Mouse (Mus musculus) forebrain, embryonic 10.5 days (tissue): Measurements from ENCODE around the gene 2810408A11Rik. TPM values are rescaled to one million over a fixed set of nuclear protein-coding genes. Genes with fewer than 3 reads are reported as not detected.
"Not testable (repeated sequence)": the region's sequence is repeated elsewhere in the genome, so short reads cannot be mapped to it uniquely, and the experiment has no call there.

Source experiments
- DNase-seq: peaks from one replicate; pipeline ENCODE4 v3.0.0-alpha.2; 2017; ENCODE audit warnings: low spot score; ENCODE audit errors: extremely low spot score
- H3K27ac ChIP-seq: fragments of 300-500 bp; sonication (generic); 2 replicates; pipeline ENCODE4 v1.5.1; 2016; ENCODE audit warnings: mild to moderate bottlenecking
- H3K27me3 ChIP-seq: fragments of 300-500 bp; sonication (generic); 2 replicates; pipeline ENCODE4 v1.6.1; 2016; ENCODE audit warnings: mild to moderate bottlenecking; ENCODE audit not compliant: poor library complexity, severe bottlenecking
- H3K36me3 ChIP-seq: fragments of 300-500 bp; sonication (generic); replicated peaks from 2 replicates; pipeline ENCODE4 v1.6.1; 2016; ENCODE audit warnings: mild to moderate bottlenecking, moderate library complexity
- H3K4me1 ChIP-seq: fragments of 300-500 bp; sonication (generic); 2 replicates; pipeline ENCODE4 v1.6.1; 2016
- H3K4me3 ChIP-seq: fragments of 300-500 bp; sonication (generic); 2 replicates; pipeline ENCODE4 v1.5.1; 2016; ENCODE audit warnings: mild to moderate bottlenecking, moderate library complexity
- H3K9me3 ChIP-seq: fragments of 300-500 bp; sonication (generic); 2 replicates; pipeline ENCODE4 v1.6.1; 2016; ENCODE audit warnings: mild to moderate bottlenecking, moderate library complexity
- WGBS: fragments of 180-500 bp; shearing (Covaris S2); methylation state at CpG from one replicate; pipeline ENCODE4 v1.1.7; 2016; 5-methylcytosine and 5-hydroxymethylcytosine counted together
- polyA plus RNA-seq: library from polyadenylated mRNA; unstranded; fragments of >200 nt; fragmentation: Nextera tagmentation; extraction: Ambion mirVana; gene quantifications from 2 replicates; pipeline ENCODE4 v1.2.1, GENCODE M21; 2016

Gene 2810408A11Rik
- polyA plus RNA-seq, 1 experiment from 2014 or later = 11.9 TPM

DNA sequence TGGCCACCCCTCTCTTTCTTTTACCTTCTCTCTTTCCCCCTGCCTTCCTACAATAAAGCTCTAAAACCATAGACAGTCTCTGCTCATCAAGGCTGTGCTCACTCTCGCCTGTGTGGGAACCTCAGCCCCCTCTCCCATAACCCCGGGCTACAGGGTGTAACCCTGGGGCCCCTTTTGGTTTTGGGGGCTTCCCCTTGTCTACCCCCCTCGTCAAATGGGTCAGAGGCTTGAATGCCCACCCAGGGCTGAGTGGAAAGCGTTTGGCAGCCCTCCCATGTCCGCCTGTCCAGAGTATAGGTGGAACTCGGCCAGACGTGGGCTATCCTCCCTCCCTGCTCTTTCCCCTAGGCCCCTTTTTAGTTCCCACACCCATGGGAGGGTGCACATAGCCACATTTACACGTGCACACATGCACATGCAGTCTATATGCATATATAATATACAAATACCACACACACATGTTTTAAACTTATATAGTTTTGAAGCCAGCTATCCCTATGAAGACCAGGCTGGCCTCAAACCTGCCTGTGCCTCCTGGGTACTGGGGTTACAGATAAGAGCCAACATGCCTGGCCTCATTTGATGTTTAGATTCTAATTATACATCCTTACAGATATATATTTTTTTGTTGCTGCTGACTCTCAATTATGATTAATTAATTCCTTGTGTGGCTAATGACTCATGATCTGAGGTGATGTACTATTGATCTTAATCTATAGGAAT, 36.5 kb downstream of the 2810408A11Rik start:
- peaks cover 3% of the 10 kb centered on the region; the same call in 1 of the 2 replicates for H3K4me1 ChIP-seq
- H3K4me3 ChIP-seq = no peak overlapping the region
- no peaks in the 10 kb centered on the region for H3K9me3 ChIP-seq
- 65% methylated on average over 8 of the region's 8 CpGs for WGBS
- DNase-seq = no peak
- no peaks in the 10 kb centered on the region for H3K36me3 ChIP-seq
- peak overlapping the region; percentile 3; the same call in 1 of the 2 replicates for H3K27ac ChIP-seq
- peaks cover 11% of the 10 kb centered on the region for H3K27me3 ChIP-seq

DNA sequence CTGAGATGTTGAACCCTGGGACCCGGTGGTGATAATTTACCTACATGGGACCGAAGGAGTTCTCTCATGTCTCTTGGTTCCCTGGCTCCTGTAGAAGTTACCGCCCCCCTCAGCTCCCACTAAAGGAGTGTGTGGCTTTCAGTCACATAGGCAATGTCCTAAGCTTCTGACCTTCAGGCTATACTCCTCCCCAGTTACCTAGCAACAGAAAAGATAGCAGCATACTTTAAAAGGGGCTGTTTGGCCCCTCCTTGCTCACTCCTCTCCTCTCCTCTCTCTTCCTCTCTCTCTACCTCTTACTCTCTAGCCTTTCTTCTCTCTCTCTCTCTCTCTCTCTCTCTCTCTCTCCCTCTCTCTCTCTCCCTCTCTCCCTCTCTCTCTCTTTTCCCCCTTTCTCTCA, 37.1 kb downstream of the 2810408A11Rik start:
- H3K36me3 ChIP-seq, H3K9me3 ChIP-seq, DNase-seq, H3K27ac ChIP-seq, H3K4me1 ChIP-seq, H3K4me3 ChIP-seq: not testable (repeated sequence)
- H3K27me3 ChIP-seq = peaks cover 17% of the 10 kb centered on the region
- 85% methylated on average over 3 of the region's 3 CpGs for WGBS

DNA sequence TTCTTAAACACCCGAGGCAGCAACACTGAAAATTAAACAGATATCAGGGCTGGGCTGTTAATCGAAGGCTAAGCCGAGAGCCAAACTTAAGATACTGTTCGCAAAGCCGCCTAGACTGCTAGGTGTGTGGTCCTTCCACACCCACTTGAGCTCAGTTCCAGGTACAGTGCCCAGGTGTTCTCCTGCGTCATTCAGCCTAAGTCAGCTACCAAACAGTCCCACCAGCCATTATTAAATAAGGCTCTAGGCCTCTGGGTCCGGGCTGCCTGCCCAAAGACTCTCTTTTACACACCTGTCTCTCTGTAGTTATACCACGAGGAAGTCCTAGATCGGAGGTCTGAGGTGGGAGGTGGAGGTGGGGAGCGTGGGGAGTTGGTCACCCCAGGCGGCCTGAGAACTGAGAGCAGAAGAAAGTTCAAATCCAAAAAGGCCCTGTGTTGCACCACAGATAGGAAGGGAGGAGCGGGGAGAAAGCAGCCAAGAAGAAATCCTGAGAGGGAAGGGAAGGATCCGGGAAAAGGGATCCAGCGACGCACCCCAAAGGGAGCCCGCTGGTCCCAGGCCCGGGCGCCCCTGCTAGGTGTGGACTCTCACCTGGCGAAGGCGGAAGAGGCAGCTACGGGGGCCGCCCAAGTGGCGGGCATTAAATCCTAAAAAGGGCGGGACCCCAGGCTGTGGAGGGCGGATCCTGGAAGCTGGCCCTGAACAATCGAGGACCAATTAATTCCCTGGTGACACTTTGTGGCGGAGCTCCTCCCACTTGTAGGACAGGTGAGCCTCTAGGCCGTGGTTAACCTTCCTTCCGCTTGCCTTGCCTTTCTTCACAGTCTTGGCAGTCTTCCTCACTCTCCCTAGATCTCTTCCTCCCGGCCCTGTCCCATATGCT, 42.4 kb downstream of the 2810408A11Rik start, which contains the start of gene Tnk1:
Gene Tnk1 (minus strand): TSS at position 618 of the 886 bp plus-strand sequence.
- H3K4me3 ChIP-seq = peak within 1 kb of the TSS; percentile 33
- H3K27me3 ChIP-seq = peaks cover 50% of the 10 kb centered on the region
- H3K9me3 ChIP-seq = no peaks in the 10 kb centered on the region
- no peaks in the 10 kb centered on the region for H3K36me3 ChIP-seq
- H3K4me1 ChIP-seq = peaks cover 26% of the 10 kb centered on the region
- peak within 1 kb of the TSS; percentile 35; the same call in 1 of the 2 replicates for H3K27ac ChIP-seq
- 17% methylated on average over 30 of the region's 30 CpGs for WGBS
- DNase-seq = no peak

DNA sequence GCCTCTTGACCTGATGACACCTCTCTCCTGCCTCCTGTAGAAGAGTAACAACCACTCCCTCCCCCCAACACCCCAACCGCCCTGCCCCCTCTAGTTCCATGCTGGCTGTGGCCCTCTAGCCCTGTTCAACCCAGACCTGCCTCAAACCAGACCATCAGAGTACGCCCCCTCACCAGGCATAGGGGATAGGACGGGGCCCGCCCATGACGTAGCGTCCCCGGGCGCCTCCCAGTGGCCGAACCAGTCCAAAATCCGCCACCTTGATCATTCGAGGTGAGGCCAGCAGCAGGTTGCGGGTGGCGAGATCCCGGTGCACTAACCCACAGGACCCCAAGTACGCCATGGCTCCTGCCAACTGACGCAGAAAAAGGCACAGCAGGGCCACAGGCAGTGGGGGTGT, 45.4 kb downstream of the 2810408A11Rik start:
- 21% methylated on average over 16 of the region's 16 CpGs for WGBS
- Histone ChIP-seq H3K27me3 (peaks cover 49% of the 10 kb centered on the region), H3K4me3 (peak overlapping the region; percentile 23), H3K36me3 (peaks cover 26% of the 10 kb centered on the region), H3K9me3 (no peaks in the 10 kb centered on the region), H3K4me1 (peaks cover 37% of the 10 kb centered on the region), H3K27ac (peak overlapping the region; percentile 72)
- peak; percentile 66 for DNase-seq

DNA sequence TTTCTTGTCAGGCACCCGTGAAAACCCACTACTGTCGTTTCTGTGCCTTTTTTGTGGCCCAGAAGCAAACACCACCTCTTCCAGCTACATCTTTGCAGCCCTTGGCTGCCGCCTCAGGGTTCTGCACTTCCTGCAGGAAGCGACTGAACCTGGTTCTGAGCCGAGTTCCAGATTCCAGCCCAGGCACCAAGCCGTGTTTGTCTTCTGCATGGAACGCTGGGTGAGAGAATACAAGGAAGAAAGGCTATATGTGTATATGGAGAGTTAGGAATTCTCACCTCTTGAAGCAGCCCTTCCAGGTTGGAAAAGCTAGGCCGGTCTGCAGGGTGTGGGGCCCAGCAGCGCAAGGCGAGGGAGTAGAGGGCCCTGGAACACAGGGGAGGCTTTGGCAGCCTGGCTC, 46.1 kb downstream of the 2810408A11Rik start:
- 88% methylated on average over 10 of the region's 10 CpGs for WGBS
- Histone ChIP-seq H3K27ac (peak overlapping the region; percentile 72), H3K27me3 (peaks cover 43% of the 10 kb centered on the region), H3K9me3 (no peaks in the 10 kb centered on the region), H3K4me1 (peaks cover 39% of the 10 kb centered on the region), H3K4me3 (peak overlapping the region; percentile 23; the same call in 1 of the 2 replicates), H3K36me3 (peaks cover 33% of the 10 kb centered on the region)
- DNase-seq = no peak

DNA sequence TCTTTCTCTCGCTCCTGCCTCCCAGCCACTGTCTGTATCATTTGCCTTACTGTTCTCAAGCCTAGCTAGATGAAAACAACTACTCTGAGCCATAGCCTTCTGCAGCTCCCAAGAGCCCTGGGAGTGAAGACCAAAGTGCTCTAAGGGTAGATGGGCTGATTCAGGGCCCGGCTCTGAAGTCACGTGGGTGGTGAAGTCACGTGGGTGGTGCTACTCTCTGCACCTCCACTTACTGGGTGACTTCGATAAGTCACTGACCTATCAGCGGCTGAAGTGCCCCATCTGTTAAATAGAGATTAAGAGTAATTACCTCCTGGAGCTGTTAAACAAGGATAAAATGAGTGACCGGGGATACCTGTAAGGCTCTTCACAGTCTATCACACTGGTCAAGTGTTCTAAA, 46.8 kb downstream of the 2810408A11Rik start:
- H3K36me3 ChIP-seq = peaks cover 40% of the 10 kb centered on the region
- no peak for DNase-seq
- H3K4me1 ChIP-seq = peaks cover 39% of the 10 kb centered on the region
- H3K27me3 ChIP-seq = peaks cover 36% of the 10 kb centered on the region
- H3K4me3 ChIP-seq = no peak overlapping the region
- peak overlapping the region; percentile 56 for H3K27ac ChIP-seq
- WGBS = 80% methylated on average over 7 of the region's 7 CpGs
- no peaks in the 10 kb centered on the region for H3K9me3 ChIP-seq

DNA sequence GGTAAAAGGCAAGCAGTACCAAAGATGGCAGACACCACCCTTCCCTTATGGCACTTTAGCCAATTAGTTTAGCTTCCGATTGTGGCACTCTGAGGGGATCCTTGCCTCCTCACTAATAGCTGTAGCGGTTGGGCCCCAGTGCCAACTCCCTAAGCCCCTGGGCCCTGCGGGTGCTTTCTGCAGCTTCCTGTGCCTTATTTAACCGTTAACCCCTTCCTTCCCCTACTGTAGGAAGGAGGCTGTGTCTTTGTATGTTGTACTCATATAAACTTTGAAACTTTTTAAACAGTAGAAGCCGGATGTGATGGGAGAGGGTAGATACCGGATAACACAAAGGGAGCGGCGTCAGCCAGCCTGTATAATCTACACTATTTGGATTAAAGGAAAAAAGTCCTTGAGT, 50.0 kb downstream of the 2810408A11Rik start:
- no peaks in the 10 kb centered on the region for H3K9me3 ChIP-seq
- no peak for DNase-seq
- H3K4me1 ChIP-seq = peaks cover 57% of the 10 kb centered on the region
- H3K4me3 ChIP-seq = no peak overlapping the region
- peaks cover 55% of the 10 kb centered on the region for H3K36me3 ChIP-seq
- H3K27me3 ChIP-seq = peaks cover 3% of the 10 kb centered on the region; the same call in 1 of the 2 replicates
- H3K27ac ChIP-seq = no peak overlapping the region
- WGBS = 83% methylated on average over 8 of the region's 8 CpGs

DNA sequence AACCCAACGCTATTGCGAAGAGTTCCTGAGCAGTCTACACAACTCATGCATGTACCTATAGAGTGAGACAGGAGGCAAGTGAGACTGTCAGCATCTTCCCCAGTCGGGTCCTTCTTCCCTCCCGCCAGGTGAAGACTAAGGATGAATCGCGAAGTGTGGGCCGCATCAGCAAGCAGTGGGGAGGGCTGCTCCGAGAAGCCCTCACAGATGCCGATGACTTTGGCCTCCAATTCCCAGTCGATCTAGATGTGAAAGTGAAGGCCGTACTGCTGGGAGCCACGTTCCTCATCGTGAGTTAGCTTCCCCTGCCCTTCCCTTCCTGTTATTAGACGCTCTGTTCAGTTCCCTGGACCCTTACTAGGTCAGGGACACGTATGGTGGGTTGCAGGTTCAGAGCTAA, 50.9 kb downstream of the 2810408A11Rik start:
- H3K4me3 ChIP-seq = no peak overlapping the region
- H3K36me3 ChIP-seq = peaks cover 55% of the 10 kb centered on the region
- H3K9me3 ChIP-seq = no peaks in the 10 kb centered on the region
- H3K4me1 ChIP-seq = peaks cover 56% of the 10 kb centered on the region
- no peaks in the 10 kb centered on the region for H3K27me3 ChIP-seq
- no peak overlapping the region for H3K27ac ChIP-seq
- no peak for DNase-seq
- 92% methylated on average over 15 of the region's 15 CpGs for WGBS

DNA sequence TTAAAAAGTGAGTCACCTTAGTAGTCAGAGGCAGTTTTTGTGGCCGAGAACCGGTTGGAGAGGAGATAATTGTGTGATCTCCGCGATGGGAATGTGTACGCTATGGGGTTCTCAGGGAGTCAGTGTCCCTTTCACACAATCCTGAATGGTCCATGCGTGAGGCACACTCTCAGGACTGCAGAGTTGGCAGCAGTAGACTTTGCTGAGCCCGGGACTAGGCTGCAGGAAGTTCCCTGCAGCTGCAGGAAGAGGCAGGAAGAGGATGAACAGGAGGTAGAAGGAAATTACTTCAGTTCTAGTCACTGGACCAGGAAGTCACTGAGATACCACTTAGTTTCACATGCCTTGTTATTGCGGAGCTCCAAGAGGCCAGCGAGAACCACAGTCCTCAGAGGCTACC, 51.7 kb downstream of the 2810408A11Rik start:
- H3K4me1 ChIP-seq = peaks cover 56% of the 10 kb centered on the region
- no peaks in the 10 kb centered on the region for H3K9me3 ChIP-seq
- DNase-seq = no peak
- no peak overlapping the region for H3K27ac ChIP-seq
- WGBS = 88% methylated on average over 9 of the region's 9 CpGs
- no peak overlapping the region for H3K4me3 ChIP-seq
- H3K27me3 ChIP-seq = no peaks in the 10 kb centered on the region
- H3K36me3 ChIP-seq = peaks cover 55% of the 10 kb centered on the region

DNA sequence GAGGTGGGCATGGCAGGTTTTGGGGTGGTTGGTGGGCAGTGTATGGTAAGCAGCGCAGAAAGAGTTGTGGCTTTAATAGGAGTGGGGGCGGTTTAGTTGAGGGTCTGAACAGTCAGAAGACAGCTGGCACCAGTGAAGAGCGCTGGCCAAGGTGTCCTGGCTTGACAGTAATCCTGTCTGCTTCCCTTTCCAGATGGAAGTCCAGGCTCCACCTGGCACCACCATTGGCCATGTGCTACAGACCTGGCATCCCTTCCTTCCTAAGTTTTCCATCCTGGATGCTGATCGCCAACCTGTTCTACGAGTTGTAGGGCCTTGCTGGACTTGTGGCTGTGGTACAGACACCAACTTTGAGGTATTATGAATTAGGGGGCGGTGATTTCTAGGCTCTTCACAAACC, 52.8 kb downstream of the 2810408A11Rik start:
- Histone ChIP-seq H3K36me3 (peaks cover 55% of the 10 kb centered on the region), H3K4me3 (peak overlapping the region; percentile 82; the same call in 1 of the 2 replicates), H3K27ac (peak overlapping the region; percentile 97; the same call in 1 of the 2 replicates)

More for the DNA sequence above, 52.8 kb downstream of the 2810408A11Rik start:
- DNase-seq = no peak
- Histone ChIP-seq H3K4me1 (peaks cover 45% of the 10 kb centered on the region), H3K27me3 (no peaks in the 10 kb centered on the region), H3K9me3 (no peaks in the 10 kb centered on the region)
- 96% methylated on average over 6 of the region's 6 CpGs for WGBS
